Mouse (Mus musculus) frontal cortex, adult (tissue): ENCODE measurements at regions not wholly inside any gene's neighbourhood (a gene's known extent, or its start where the extent isn't known, plus 50 kb on each side); places are given as distances from the start of the nearest gene placed in this dataset.

Experiments used
- ATAC-seq: cut with Nextera tagmentation; 2 replicates; pipeline ENCODE4 v1.9.2; 2017; ENCODE audit warnings: mild to moderate bottlenecking, moderate library complexity, mixed read lengths; ENCODE audit not compliant: low TSS enrichment

- ATAC-seq = no peak
These were observed 1132.2 kb upstream of the A1bg start for GRCm38 (mm10) chr15:62055011-62055410.

- ATAC-seq = no peak
These were observed 1130.8 kb upstream of the A1bg start for GRCm38 (mm10) chr15:62053420-62054239.

GRCm38 (mm10) chr15:62049416-62049815 lies 1126.6 kb upstream of the A1bg start:
- ATAC-seq = peak; percentile 48

- 0 out of 2 replicates have a peak, but pooled peaks have one; percentile 7 for ATAC-seq
These were observed 1126.2 kb upstream of the A1bg start for GRCm38 (mm10) chr15:62048981-62049380.

GRCm38 (mm10) chr15:62046276-62046675 lies 1123.5 kb upstream of the A1bg start:
- no peak for ATAC-seq

- ATAC-seq = no peak
These were observed 1122.0 kb upstream of the A1bg start for GRCm38 (mm10) chr15:62044654-62045335.

GRCm38 (mm10) chr15:62043617-62044392 lies 1121.0 kb upstream of the A1bg start:
- peak; percentile 90 for ATAC-seq

DNA sequence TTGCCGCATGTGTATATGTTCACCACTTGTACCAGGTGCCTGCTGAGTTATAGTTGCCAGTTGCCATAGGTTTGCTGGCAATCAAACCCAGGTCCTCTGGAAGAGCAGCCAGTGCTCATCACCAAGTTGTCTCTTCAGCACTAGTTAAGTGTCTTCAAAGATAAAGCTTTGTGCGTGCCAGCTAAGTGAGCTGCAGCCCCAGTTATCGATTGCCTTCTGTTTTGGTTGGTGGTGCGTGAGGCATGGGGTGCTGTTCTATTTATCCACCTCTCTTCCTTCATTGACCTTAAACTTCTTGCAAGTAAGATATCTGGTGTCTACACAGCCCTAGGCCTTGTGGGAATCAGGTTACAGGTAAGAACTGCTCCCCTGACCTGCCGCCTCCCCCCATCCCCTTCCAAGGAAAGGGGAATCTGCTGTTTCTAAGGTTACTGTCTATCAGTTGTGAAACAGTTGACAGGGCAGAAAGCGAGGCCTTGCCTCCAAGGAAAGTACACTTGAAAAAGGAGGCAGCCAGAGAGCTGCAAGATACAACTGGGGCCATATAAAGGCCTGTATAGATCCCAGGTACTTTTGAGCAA lies 1120.2 kb upstream of the A1bg start:
- ATAC-seq = no peak
